Mouse (Mus musculus) kidney, postnatal 0 days (tissue): ENCODE results near the gene Nek9. TPM values are rescaled to one million over a fixed set of nuclear protein-coding genes. Genes with fewer than 3 reads are reported as not detected.

ENCODE experiments used
- ATAC-seq: fragments of 200-750 bp; cut with Nextera tagmentation; replicated peaks from 2 replicates; pipeline ENCODE4 v1.8.0; 2017; ENCODE audit warnings: low read depth, moderate number of reproducible peaks, moderate TSS enrichment, moderate library complexity; ENCODE audit not compliant: low FRiP score
- DNase-seq: peaks from one replicate; pipeline ENCODE4 v3.0.0-alpha.2; 2016; ENCODE audit warnings: low spot score
- H3K27ac ChIP-seq: fragments of 300-500 bp; sonication (generic); 2 replicates; pipeline ENCODE4 v1.5.1; 2014; ENCODE audit warnings: mild to moderate bottlenecking
- H3K27me3 ChIP-seq: fragments of 300-500 bp; sonication (generic); 2 replicates; pipeline ENCODE4 v1.6.1; 2014; ENCODE audit warnings: low read length, mixed read lengths; ENCODE audit not compliant: insufficient read depth
- H3K36me3 ChIP-seq: fragments of 300-500 bp; sonication (generic); 2 replicates; pipeline ENCODE4 v1.6.1; 2014; ENCODE audit warnings: low read length, mixed read lengths; ENCODE audit not compliant: insufficient read depth
- H3K4me1 ChIP-seq: fragments of 300-500 bp; sonication (generic); replicated peaks from 2 replicates; pipeline ENCODE4 v1.6.1; 2014; ENCODE audit warnings: antibody characterized with exemption, low read length, mixed read lengths; ENCODE audit not compliant: insufficient read depth
- H3K4me2 ChIP-seq: fragments of 300-500 bp; sonication (generic); 2 replicates; pipeline ENCODE4 v1.6.1; 2014; ENCODE audit warnings: mild to moderate bottlenecking, low read length, moderate library complexity, mixed read lengths
- H3K4me3 ChIP-seq: fragments of 300-500 bp; sonication (generic); replicated peaks from 2 replicates; pipeline ENCODE4 v1.5.1; 2014; ENCODE audit warnings: low read depth, low read length
- H3K9ac ChIP-seq: fragments of 300-500 bp; sonication (generic); 2 replicates; pipeline ENCODE4 v1.6.1; 2014; ENCODE audit warnings: low read depth, low read length
- H3K9me3 ChIP-seq: fragments of 300-500 bp; sonication (generic); replicated peaks from 2 replicates; pipeline ENCODE4 v1.6.1; 2016; ENCODE audit warnings: low read length, inconsistent platforms, mixed read lengths
- CTCF ChIP-seq: IDR thresholded peaks from 2 replicates; pipeline ENCODE4 v1.5.1; 2016; ENCODE audit warnings: antibody characterized with exemption, low read depth, mild to moderate bottlenecking, moderate library complexity
- WGBS: fragments of 180-500 bp; shearing (Covaris S2); extraction: QIAGEN DNeasy Blood & Tissue Kit; methylation state at CpG from one replicate; pipeline ENCODE4 v1.1.7; 2014; 5-methylcytosine and 5-hydroxymethylcytosine counted together
- polyA plus RNA-seq: library from polyadenylated mRNA; unstranded; fragments of >200 nt; fragmentation: Nextera tagmentation; extraction: Ambion mirVana; gene quantifications from 2 replicates; pipeline ENCODE4 v1.2.1, GENCODE M21; 2015

Gene Nek9
- polyA plus RNA-seq, 1 experiment from 2014 or later = 16.4 TPM

DNA sequence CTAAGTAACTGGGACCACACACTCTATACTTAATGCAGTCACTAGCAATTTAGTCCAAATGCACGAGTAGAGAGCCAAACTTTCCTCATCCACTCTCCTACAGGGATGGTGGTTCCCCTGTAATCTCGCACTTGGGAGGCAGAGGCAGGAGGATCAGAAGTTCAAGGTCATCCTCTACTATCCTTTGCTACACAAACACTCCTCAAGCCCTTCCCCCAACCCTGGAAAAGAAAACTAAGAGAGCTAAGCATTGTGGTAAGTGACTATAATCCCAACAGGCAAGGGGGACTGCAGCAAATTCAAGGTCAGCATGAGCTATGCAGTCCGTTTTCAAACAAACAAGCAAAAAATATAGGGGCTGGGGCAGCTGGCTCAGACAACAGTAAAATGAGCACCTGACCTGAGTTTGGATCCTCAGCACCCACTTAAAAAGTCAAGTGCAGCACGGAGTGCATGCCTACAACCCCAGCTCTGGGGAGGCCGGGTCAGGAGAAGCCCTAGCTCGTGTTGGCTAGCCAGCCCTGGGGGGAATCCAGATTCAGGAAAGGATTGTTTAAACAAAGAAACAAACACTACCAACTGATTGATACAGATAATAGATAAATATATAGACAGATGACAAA is 29.4 kb upstream of the Nek9 start:
- no peak for TF ChIP-seq CTCF
- H3K27me3 ChIP-seq = no peaks in the 10 kb centered on the region
- ATAC-seq (no peak), DNase-seq (no peak)
- H3K36me3 ChIP-seq = no peaks in the 10 kb centered on the region
- H3K9ac ChIP-seq = no peak overlapping the region
- no peaks in the 10 kb centered on the region for H3K9me3 ChIP-seq
- H3K4me2 ChIP-seq = no peak overlapping the region
- H3K4me3 ChIP-seq = no peak overlapping the region
- H3K4me1 ChIP-seq = peaks cover 18% of the 10 kb centered on the region
- 72% methylated on average over 6 of the region's 6 CpGs for WGBS
- H3K27ac ChIP-seq = no peak overlapping the region

GRCm38 (mm10) chr12:85366271-85366670 is 27.1 kb upstream of the Nek9 start:
- no peak overlapping the region for H3K4me2 ChIP-seq
- ATAC-seq (no peak), DNase-seq (peak; percentile 67)
- peak overlapping the region; percentile 60 for H3K27ac ChIP-seq
- TF ChIP-seq CTCF = no peak
- no peak overlapping the region for H3K4me3 ChIP-seq
- H3K4me1 ChIP-seq = peaks cover 8% of the 10 kb centered on the region
- no peaks in the 10 kb centered on the region for H3K9me3 ChIP-seq
- H3K9ac ChIP-seq = no peak overlapping the region
- H3K27me3 ChIP-seq = no peaks in the 10 kb centered on the region
- no peaks in the 10 kb centered on the region for H3K36me3 ChIP-seq
- WGBS = 46% methylated on average over 3 of the region's 3 CpGs

DNA sequence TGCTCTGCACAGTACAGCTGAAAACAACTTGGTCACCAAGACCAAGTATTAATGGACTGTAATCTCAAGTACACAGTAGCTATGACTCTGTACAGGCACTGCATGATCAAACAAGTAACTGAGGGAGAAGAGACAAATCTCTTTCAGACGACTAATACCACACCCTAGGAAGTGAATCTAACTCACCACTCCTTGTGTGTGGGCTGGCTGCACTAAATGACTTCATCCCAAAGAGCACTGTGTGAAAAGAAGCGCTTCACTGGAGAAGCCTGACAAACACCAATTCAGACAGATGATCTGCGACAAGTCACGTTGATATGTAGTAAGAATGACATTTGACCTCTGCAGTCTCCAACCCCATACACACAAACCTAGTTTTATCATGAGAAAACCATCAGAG is 23.3 kb upstream of the Nek9 start:
- Histone ChIP-seq H3K27me3 (no peaks in the 10 kb centered on the region), H3K9me3 (no peaks in the 10 kb centered on the region), H3K4me1 (peaks cover 8% of the 10 kb centered on the region), H3K9ac (no peak overlapping the region), H3K36me3 (no peaks in the 10 kb centered on the region), H3K4me3 (no peak overlapping the region), H3K27ac (no peak overlapping the region), H3K4me2 (no peak overlapping the region)
- DNase-seq (no peak), ATAC-seq (no peak)
- no peak for TF ChIP-seq CTCF
- 65% methylated on average over 4 of the region's 4 CpGs for WGBS

DNA sequence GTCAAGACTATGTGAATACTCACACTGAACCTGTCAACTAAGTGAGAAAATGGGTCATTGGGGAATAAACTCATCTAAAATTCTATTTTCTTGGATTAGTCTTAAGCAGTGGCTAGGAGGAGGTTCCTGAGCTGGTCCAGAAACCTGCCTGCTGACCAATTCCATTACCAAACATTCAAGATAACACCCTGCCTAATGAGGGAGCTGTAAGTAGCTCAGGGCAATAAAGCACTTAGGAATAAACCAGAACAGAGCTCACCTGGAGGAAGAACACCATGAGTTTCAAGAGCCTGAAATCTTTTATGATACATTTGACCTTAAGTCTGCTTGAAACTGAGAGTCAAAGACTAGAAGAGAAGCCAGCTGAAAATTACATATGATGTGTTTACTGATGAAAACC is 22.4 kb upstream of the Nek9 start:
- Histone ChIP-seq H3K27me3 (no peaks in the 10 kb centered on the region), H3K36me3 (no peaks in the 10 kb centered on the region), H3K27ac (no peak overlapping the region), H3K4me2 (no peak overlapping the region), H3K4me1 (peaks cover 8% of the 10 kb centered on the region; the same call in 1 of the 2 replicates), H3K4me3 (no peak overlapping the region), H3K9me3 (no peaks in the 10 kb centered on the region), H3K9ac (no peak overlapping the region)
- ATAC-seq = no peak
- DNase-seq = no peak
- no peak for TF ChIP-seq CTCF

DNA sequence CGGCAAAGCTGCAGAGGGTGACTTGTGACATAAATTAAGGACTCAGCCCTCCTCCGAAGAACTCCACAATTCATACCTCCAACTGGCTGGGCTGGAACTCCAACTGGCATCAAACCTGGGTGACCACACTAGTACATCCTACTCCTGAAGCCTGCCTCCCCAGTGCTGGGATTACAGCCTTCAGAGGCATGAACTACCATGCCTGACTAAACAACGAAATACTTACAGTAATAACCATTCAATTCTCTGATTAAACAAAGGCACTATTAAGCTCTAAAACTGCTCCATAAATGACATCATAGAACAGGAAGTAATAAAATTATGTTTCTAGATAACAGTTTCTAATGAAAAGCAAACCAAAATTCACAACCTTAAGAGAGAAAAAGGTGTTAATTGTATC is 22.0 kb upstream of the Nek9 start:
- Histone ChIP-seq H3K9me3 (no peaks in the 10 kb centered on the region), H3K27ac (no peak overlapping the region), H3K27me3 (no peaks in the 10 kb centered on the region), H3K4me2 (no peak overlapping the region), H3K4me3 (no peak overlapping the region), H3K9ac (no peak overlapping the region), H3K36me3 (no peaks in the 10 kb centered on the region), H3K4me1 (peaks cover 4% of the 10 kb centered on the region; the same call in 1 of the 2 replicates)
- no peak for ATAC-seq
- TF ChIP-seq CTCF = no peak
- DNase-seq = no peak
- 46% methylated on average over 3 of the region's 3 CpGs for WGBS

DNA sequence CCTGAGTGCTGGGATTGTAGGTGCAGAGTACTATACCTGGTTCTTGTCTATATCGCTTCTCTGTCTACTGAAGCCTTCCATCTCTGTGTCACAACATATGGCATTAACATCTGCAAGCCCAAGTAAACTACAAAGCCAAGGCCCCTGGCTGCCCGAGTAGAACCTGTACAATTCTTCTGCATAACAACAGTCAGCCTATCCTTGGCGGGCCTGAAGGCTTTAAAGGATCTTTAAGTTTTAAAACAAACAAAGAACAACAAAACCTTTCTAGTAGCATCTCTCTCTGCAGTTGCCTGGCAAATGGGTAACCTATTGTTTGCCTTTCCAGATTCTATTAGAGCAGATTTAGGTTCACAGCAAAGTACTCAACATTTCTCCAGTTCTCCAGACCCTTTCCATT is 14.9 kb upstream of the Nek9 start:
- H3K36me3 ChIP-seq = peaks cover 5% of the 10 kb centered on the region; the same call in 1 of the 2 replicates
- no peaks in the 10 kb centered on the region for H3K9me3 ChIP-seq
- H3K9ac ChIP-seq = no peak overlapping the region
- no peak for TF ChIP-seq CTCF
- no peak overlapping the region for H3K4me2 ChIP-seq
- H3K27me3 ChIP-seq = no peaks in the 10 kb centered on the region
- DNase-seq (no peak), ATAC-seq (no peak)
- 85% methylated on average over 3 of the region's 3 CpGs for WGBS
- H3K4me1 ChIP-seq = no peaks in the 10 kb centered on the region
- H3K27ac ChIP-seq = no peak overlapping the region
- H3K4me3 ChIP-seq = no peak overlapping the region
